Mouse (Mus musculus): Measurements from ENCODE around the gene Asz1. TPM values are rescaled to one million over a fixed set of nuclear protein-coding genes. Genes with fewer than 3 reads are reported as not detected.

The Asz1 gene
- polyA plus RNA-seq (2015; fragmentation: Nextera tagmentation; extraction: Ambion mirVana) = not detected in 2 replicates

DNA sequence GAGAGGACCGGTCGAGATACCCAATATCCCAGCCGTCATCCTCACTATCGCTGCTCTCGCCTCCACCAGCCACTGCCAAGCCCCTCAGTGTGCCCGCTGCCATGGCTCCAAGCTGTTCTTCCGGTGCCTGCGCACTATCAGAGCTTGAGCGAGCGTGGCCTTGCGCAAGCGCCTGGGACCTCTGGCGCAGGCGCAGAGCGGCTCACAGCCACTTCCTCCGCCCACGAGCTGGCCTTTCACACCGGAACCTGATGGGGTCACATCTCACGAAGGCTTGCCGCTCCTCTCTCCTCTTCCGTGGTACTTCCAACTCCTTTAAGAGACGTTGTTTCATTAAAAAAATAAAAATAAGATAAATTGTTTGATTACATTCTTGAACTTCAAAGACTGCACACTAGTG is at the start of gene Asz1:
Gene Asz1, minus strand, starts transcription at position 128 of the 400 bp plus-strand sequence.
- Histone ChIP-seq H3K27ac (no peak within 1 kb of the TSS), H3K36me3 (replicated peaks) (no peaks in the 10 kb centered on the region), H3K27me3 (replicated peaks) (no peaks in the 10 kb centered on the region), H3K9ac (no peak within 1 kb of the TSS), H3K9me3 (no peaks in the 10 kb centered on the region), H3K4me1 (no peaks in the 10 kb centered on the region), H3K4me3 (no peak within 1 kb of the TSS), H3K4me2 (no peak within 1 kb of the TSS)
- ATAC-seq (replicated peaks) = no peak
- 95% methylated on average over 22 of the region's 22 CpGs for WGBS

GRCm38 (mm10) chr6:18153031-18153430 is 44.2 kb upstream of the Asz1 start:
- no peak overlapping the region for H3K4me3 ChIP-seq
- H3K27me3 ChIP-seq (replicated peaks) = no peaks in the 10 kb centered on the region
- no peaks in the 10 kb centered on the region for H3K4me1 ChIP-seq
- no peak overlapping the region for H3K27ac ChIP-seq
- no peaks in the 10 kb centered on the region for H3K36me3 ChIP-seq (replicated peaks)
- H3K9ac ChIP-seq = no peak overlapping the region
- no peak overlapping the region for H3K4me2 ChIP-seq
- ATAC-seq (replicated peaks) = no peak
- H3K9me3 ChIP-seq = no peaks in the 10 kb centered on the region
- 73% methylated on average over 4 of the region's 4 CpGs for WGBS

DNA sequence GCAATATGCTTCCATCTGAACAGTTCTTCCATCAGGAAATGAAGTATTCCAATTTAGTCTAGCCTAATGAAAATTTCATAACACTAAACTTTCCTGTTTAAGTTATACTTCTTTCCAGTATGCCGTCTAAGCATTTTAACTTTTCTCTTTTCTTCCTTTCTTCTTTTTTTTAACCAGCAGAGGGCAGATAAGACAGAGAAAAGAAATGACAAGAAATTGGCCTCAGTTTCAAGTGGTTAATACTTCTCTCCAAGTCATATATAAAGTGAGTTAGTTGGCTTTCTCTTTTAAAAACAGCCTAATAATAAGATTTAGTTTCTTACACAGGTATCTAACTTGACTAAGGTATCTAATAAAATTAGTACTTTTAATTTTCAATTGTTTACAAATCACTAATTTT is 26.4 kb upstream of the Asz1 start:
- H3K4me1 ChIP-seq = no peaks in the 10 kb centered on the region
- H3K4me3 ChIP-seq = no peak overlapping the region
- no peak overlapping the region for H3K4me2 ChIP-seq
- no peaks in the 10 kb centered on the region for H3K27me3 ChIP-seq (replicated peaks)
- H3K9ac ChIP-seq = no peak overlapping the region
- no peaks in the 10 kb centered on the region for H3K36me3 ChIP-seq (replicated peaks)
- H3K27ac ChIP-seq = no peak overlapping the region
- no peaks in the 10 kb centered on the region for H3K9me3 ChIP-seq
- no peak for ATAC-seq (replicated peaks)
- WGBS = 60% methylated on average over 1 of the region's 1 CpGs

- Histone ChIP-seq H3K9ac (no peak overlapping the region), H3K4me2 (no peak overlapping the region), H3K27me3 (replicated peaks) (no peaks in the 10 kb centered on the region), H3K9me3 (no peaks in the 10 kb centered on the region), H3K36me3 (replicated peaks) (no peaks in the 10 kb centered on the region), H3K4me3 (no peak overlapping the region), H3K4me1 (no peaks in the 10 kb centered on the region), H3K27ac (no peak overlapping the region)
- no peak for ATAC-seq (replicated peaks)
- 91% methylated on average over 4 of the region's 4 CpGs for WGBS
Observed at GRCm38 (mm10) chr6:18128059-18128458, 19.2 kb upstream of the Asz1 start.

GRCm38 (mm10) chr6:18127206-18127983 is 18.5 kb upstream of the Asz1 start:
- Histone ChIP-seq H3K36me3 (replicated peaks) (no peaks in the 10 kb centered on the region), H3K27ac (no peak overlapping the region), H3K27me3 (replicated peaks) (no peaks in the 10 kb centered on the region), H3K4me2 (no peak overlapping the region), H3K4me3 (no peak overlapping the region), H3K9ac (no peak overlapping the region), H3K4me1 (no peaks in the 10 kb centered on the region), H3K9me3 (no peaks in the 10 kb centered on the region)
- no peak for ATAC-seq (replicated peaks)
- WGBS = 72% methylated on average over 2 of the region's 2 CpGs

GRCm38 (mm10) chr6:18096861-18097260 is 12.0 kb downstream of the Asz1 start:
- WGBS = 93% methylated on average over 1 of the region's 1 CpGs
- Histone ChIP-seq H3K4me2 (no peak overlapping the region), H3K4me1 (no peaks in the 10 kb centered on the region), H3K27ac (no peak overlapping the region), H3K36me3 (replicated peaks) (no peaks in the 10 kb centered on the region), H3K9ac (no peak overlapping the region), H3K27me3 (replicated peaks) (no peaks in the 10 kb centered on the region), H3K4me3 (no peak overlapping the region), H3K9me3 (no peaks in the 10 kb centered on the region)
- ATAC-seq (replicated peaks) = no peak

DNA sequence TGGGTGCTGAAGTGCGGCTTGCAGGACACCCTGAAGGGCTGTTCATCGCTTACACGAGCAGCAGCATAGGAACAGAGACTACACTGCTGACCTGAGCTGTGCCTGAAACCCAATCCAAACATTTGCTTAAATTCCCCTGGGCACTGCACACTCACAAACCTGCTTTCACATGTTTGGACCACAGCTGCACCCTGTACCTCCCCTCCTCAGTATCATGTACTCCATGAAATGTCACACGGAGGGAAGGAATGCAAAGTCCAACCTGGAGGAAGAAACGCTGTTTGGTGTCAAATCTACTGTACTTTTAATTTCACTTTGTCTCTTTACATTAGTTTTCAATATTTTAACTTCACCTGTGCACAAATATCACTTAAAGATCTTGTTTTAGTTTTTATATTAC is 19.8 kb downstream of the Asz1 start:
- H3K9me3 ChIP-seq = no peaks in the 10 kb centered on the region
- no peak overlapping the region for H3K4me2 ChIP-seq
- no peak for ATAC-seq (replicated peaks)
- no peaks in the 10 kb centered on the region for H3K4me1 ChIP-seq
- H3K36me3 ChIP-seq (replicated peaks) = no peaks in the 10 kb centered on the region
- no peak overlapping the region for H3K9ac ChIP-seq
- H3K4me3 ChIP-seq = no peak overlapping the region
- WGBS = 85% methylated on average over 5 of the region's 5 CpGs
- no peaks in the 10 kb centered on the region for H3K27me3 ChIP-seq (replicated peaks)
- no peak overlapping the region for H3K27ac ChIP-seq

GRCm38 (mm10) chr6:18087160-18087804 is 21.6 kb downstream of the Asz1 start:
- Histone ChIP-seq H3K27ac (no peak overlapping the region), H3K9ac (no peak overlapping the region), H3K27me3 (replicated peaks) (no peaks in the 10 kb centered on the region), H3K4me1 (no peaks in the 10 kb centered on the region), H3K36me3 (replicated peaks) (no peaks in the 10 kb centered on the region), H3K4me2 (no peak overlapping the region), H3K9me3 (no peaks in the 10 kb centered on the region), H3K4me3 (no peak overlapping the region)
- WGBS = 65% methylated on average over 5 of the region's 5 CpGs
- ATAC-seq (replicated peaks) = peak; percentile 60; the same call in 1 of the 2 replicates

- Histone ChIP-seq H3K4me2 (no peak overlapping the region), H3K27ac (no peak overlapping the region), H3K4me3 (no peak overlapping the region), H3K4me1 (no peaks in the 10 kb centered on the region), H3K27me3 (replicated peaks) (no peaks in the 10 kb centered on the region), H3K36me3 (replicated peaks) (no peaks in the 10 kb centered on the region), H3K9ac (no peak overlapping the region), H3K9me3 (no peaks in the 10 kb centered on the region)
- no peak for ATAC-seq (replicated peaks)
- WGBS = 24% methylated on average over 1 of the region's 1 CpGs
Observed at GRCm38 (mm10) chr6:18078615-18079014, 30.2 kb downstream of the Asz1 start.

GRCm38 (mm10) chr6:18076986-18077385 is 31.9 kb downstream of the Asz1 start:
- no peaks in the 10 kb centered on the region for H3K27me3 ChIP-seq (replicated peaks)
- H3K4me1 ChIP-seq = no peaks in the 10 kb centered on the region
- H3K9me3 ChIP-seq = no peaks in the 10 kb centered on the region
- WGBS = 87% methylated on average over 7 of the region's 7 CpGs
- no peak overlapping the region for H3K27ac ChIP-seq
- H3K9ac ChIP-seq = no peak overlapping the region
- H3K36me3 ChIP-seq (replicated peaks) = no peaks in the 10 kb centered on the region
- H3K4me2 ChIP-seq = no peak overlapping the region
- no peak overlapping the region for H3K4me3 ChIP-seq
- no peak for ATAC-seq (replicated peaks)

GRCm38 (mm10) chr6:18076577-18076976 is 32.3 kb downstream of the Asz1 start:
- no peak overlapping the region for H3K9ac ChIP-seq
- no peak overlapping the region for H3K4me3 ChIP-seq
- H3K4me1 ChIP-seq = no peaks in the 10 kb centered on the region
- H3K27ac ChIP-seq = no peak overlapping the region
- H3K27me3 ChIP-seq (replicated peaks) = no peaks in the 10 kb centered on the region
- H3K9me3 ChIP-seq = no peaks in the 10 kb centered on the region
- ATAC-seq (replicated peaks) = no peak
- WGBS = 75% methylated on average over 5 of the region's 5 CpGs
- H3K4me2 ChIP-seq = no peak overlapping the region
- no peaks in the 10 kb centered on the region for H3K36me3 ChIP-seq (replicated peaks)

GRCm38 (mm10) chr6:18057899-18058298 is 51.0 kb downstream of the Asz1 start:
- Histone ChIP-seq H3K9me3 (no peaks in the 10 kb centered on the region), H3K4me3 (no peak overlapping the region), H3K27ac (no peak overlapping the region), H3K36me3 (replicated peaks) (no peaks in the 10 kb centered on the region), H3K27me3 (replicated peaks) (no peaks in the 10 kb centered on the region), H3K9ac (no peak overlapping the region), H3K4me1 (no peaks in the 10 kb centered on the region), H3K4me2 (no peak overlapping the region)
- no peak for ATAC-seq (replicated peaks)
- 89% methylated on average over 4 of the region's 4 CpGs for WGBS

- Histone ChIP-seq H3K4me1 (no peaks in the 10 kb centered on the region), H3K4me2 (no peak overlapping the region), H3K27me3 (replicated peaks) (no peaks in the 10 kb centered on the region), H3K9ac (no peak overlapping the region), H3K9me3 (no peaks in the 10 kb centered on the region), H3K36me3 (replicated peaks) (no peaks in the 10 kb centered on the region), H3K27ac (no peak overlapping the region), H3K4me3 (no peak overlapping the region)
- no peak for ATAC-seq (replicated peaks)
- 39% methylated on average over 5 of the region's 5 CpGs for WGBS
Observed at GRCm38 (mm10) chr6:18051702-18052101, 57.2 kb downstream of the Asz1 start.
